Mouse (Mus musculus): Measurements from ENCODE around the gene Hectd4. TPM values are rescaled to one million over a fixed set of nuclear protein-coding genes. Genes with fewer than 3 reads are reported as not detected.
"Not testable (repeated sequence)": the region's sequence is repeated elsewhere in the genome, so short reads cannot be mapped to it uniquely, and the experiment has no call there.

Hectd4 gene
- total RNA-seq, 2 experiments from 2014 or later = 11.3 to 11.5 TPM

GRCm38 (mm10) chr5:121204132-121205089, 15.6 kb upstream of the Hectd4 start, which contains the start of gene Rpl6:
Rpl6 (plus strand) TSS chr5:121204481.
- intact Hi-C loops (cut with DNase I; ENCODE audit: low total_unique reads) = no loop called here
- DNase-seq = peak; percentile 76

GRCm38 (mm10) chr5:121205537-121206130, 14.4 kb upstream of the Hectd4 start:
- not testable (repeated sequence) for DNase-seq

GRCm38 (mm10) chr5:121206540-121206939, 13.5 kb upstream of the Hectd4 start:
- DNase-seq = no peak
- intact Hi-C loops (cut with DNase I; ENCODE audit: low total_unique reads) = no loop called here

More at GRCm38 (mm10) chr5:121205537-121206130, 14.4 kb upstream of the Hectd4 start:
- intact Hi-C loops (cut with DNase I; ENCODE audit: low total_unique reads) = not testable (repeated sequence)

- intact Hi-C loops (cut with DNase I; ENCODE audit: low total_unique reads) = no loop called here
- no peak for DNase-seq
These were observed 13.0 kb upstream of the Hectd4 start for GRCm38 (mm10) chr5:121206984-121207383.

GRCm38 (mm10) chr5:121209755-121210600, 10.0 kb upstream of the Hectd4 start:
- intact Hi-C loops (cut with DNase I; ENCODE audit: low total_unique reads) = no loop called here

GRCm38 (mm10) chr5:121210601-121210924, 9.5 kb upstream of the Hectd4 start:
- intact Hi-C loops (cut with DNase I; ENCODE audit: low total_unique reads) = no loop called here

More at GRCm38 (mm10) chr5:121209755-121210600, 10.0 kb upstream of the Hectd4 start:
- no peak for DNase-seq

GRCm38 (mm10) chr5:121212108-121212507, 7.9 kb upstream of the Hectd4 start:
- DNase-seq = no peak
- intact Hi-C loops (cut with DNase I; ENCODE audit: low total_unique reads) = no loop called here

More at GRCm38 (mm10) chr5:121210601-121210924, 9.5 kb upstream of the Hectd4 start:
- no peak for DNase-seq

- intact Hi-C loops (cut with DNase I; ENCODE audit: low total_unique reads) = loop anchor here (5.0 kb wide), 1 partner anchor 53 kb away; no protein-coding TSS in a partner anchor
These were observed 5.3 kb upstream of the Hectd4 start for GRCm38 (mm10) chr5:121214707-121215106.

GRCm38 (mm10) chr5:121215380-121216125, 4.5 kb upstream of the Hectd4 start:
- intact Hi-C loops (cut with DNase I; ENCODE audit: low total_unique reads) = loop anchor here (5.0 kb wide), 1 partner anchor 52 kb away; no protein-coding TSS in a partner anchor
- peak; percentile 48 for DNase-seq

More at GRCm38 (mm10) chr5:121214707-121215106, 5.3 kb upstream of the Hectd4 start:
- no peak for DNase-seq

- no peak for DNase-seq
- intact Hi-C loops (cut with DNase I; ENCODE audit: low total_unique reads) = loop anchor here (5.0 kb wide), 1 partner anchor 51 kb away; no protein-coding TSS in a partner anchor
These were observed 3.9 kb upstream of the Hectd4 start for GRCm38 (mm10) chr5:121216126-121216446.

GRCm38 (mm10) chr5:121216584-121217312, 3.3 kb upstream of the Hectd4 start:
- not testable (repeated sequence) for DNase-seq
- intact Hi-C loops (cut with DNase I; ENCODE audit: low total_unique reads) = loop anchor here (5.0 kb wide), 1 partner anchor 51 kb away; no protein-coding TSS in a partner anchor

- intact Hi-C loops (cut with DNase I; ENCODE audit: low total_unique reads) = loop anchor here (5.0 kb wide), 1 partner anchor 50 kb away; no protein-coding TSS in a partner anchor
- no peak for DNase-seq
These were observed 2.7 kb upstream of the Hectd4 start for GRCm38 (mm10) chr5:121217313-121217634.

GRCm38 (mm10) chr5:121219190-121219589, 829 bp upstream of the Hectd4 start:
- intact Hi-C loops (cut with DNase I; ENCODE audit: low total_unique reads) = loop anchor here (5.0 kb wide), 1 partner anchor 48 kb away; no protein-coding TSS in a partner anchor

GRCm38 (mm10) chr5:121220732-121221301, 798 bp downstream of the Hectd4 start:
- intact Hi-C loops (cut with DNase I; ENCODE audit: low total_unique reads) = no loop called here
- DNase-seq = peak; percentile 17

More at GRCm38 (mm10) chr5:121219190-121219589, 829 bp upstream of the Hectd4 start:
- no peak for DNase-seq

GRCm38 (mm10) chr5:121221328-121221850, 1.4 kb downstream of the Hectd4 start:
- DNase-seq = no peak
- intact Hi-C loops (cut with DNase I; ENCODE audit: low total_unique reads) = no loop called here

- DNase-seq; intact Hi-C loops (cut with DNase I; ENCODE audit: low total_unique reads): not testable (repeated sequence)
These were observed 4.0 kb downstream of the Hectd4 start for GRCm38 (mm10) chr5:121224020-121224419.

- intact Hi-C loops (cut with DNase I; ENCODE audit: low total_unique reads) = no loop called here
- no peak for DNase-seq
These were observed 4.8 kb downstream of the Hectd4 start for GRCm38 (mm10) chr5:121224856-121225255.
